Mouse (Mus musculus) CD4-positive, CD25-positive, alpha-beta regulatory T cell, adult 4 months (primary cell): ENCODE results near the gene Rtf1. TPM values are rescaled to one million over a fixed set of nuclear protein-coding genes. Genes with fewer than 3 reads are reported as not detected.

Experiments used
- ATAC-seq: one replicate; pipeline ENCODE4 v1.8.0; 2017
- polyA plus RNA-seq, 2 experiments: library from polyadenylated mRNA; unstranded; fragments of 100-300 nt; shearing (Covaris generic); gene quantifications; one replicate each; pipeline ENCODE4 v1.2.1; 2017

Gene Rtf1
- polyA plus RNA-seq, 2 experiments from 2014 or later: 26.8 to 45.0 TPM

DNA sequence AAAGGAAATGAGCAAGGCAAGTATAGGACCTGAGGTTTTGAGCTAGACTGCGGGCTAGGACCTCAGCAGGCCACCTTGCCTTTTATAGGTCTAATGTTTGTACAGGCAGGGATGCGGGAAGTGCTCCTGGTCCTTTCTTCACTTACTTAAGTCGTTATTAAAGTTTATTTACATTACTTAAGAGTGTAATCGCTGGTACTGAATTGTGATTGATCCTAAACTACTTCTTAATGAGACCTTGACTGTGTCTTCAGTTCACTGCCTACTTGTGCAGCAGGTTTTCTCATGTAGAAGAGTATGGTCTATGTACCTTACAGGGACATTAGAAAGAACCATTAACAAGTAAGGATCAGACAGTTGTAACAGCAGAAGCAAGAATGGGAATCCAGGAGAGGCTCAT lies 55.9 kb downstream of the Rtf1 start:
- ATAC-seq: no peak

DNA sequence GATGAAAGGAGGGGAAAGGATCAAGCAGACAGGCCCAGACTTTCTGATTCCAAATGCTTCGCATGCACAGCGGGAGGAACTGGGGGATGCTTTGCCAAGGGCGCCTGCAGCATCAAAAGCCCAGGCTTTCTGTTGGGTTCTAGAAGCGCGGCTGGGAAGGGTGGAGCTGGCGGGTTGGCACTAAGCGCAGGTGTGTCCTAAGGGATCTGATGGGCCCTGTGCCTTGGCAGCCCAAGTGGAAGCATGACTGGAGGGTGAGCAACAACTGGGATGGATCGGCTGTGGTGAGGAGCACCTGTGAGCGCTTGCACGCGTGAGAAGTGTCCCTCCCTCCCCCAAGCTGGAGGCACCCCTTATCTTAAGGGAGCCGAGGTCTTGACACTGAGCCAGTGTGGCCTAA lies 62.3 kb downstream of the Rtf1 start:
- no peak for ATAC-seq

DNA sequence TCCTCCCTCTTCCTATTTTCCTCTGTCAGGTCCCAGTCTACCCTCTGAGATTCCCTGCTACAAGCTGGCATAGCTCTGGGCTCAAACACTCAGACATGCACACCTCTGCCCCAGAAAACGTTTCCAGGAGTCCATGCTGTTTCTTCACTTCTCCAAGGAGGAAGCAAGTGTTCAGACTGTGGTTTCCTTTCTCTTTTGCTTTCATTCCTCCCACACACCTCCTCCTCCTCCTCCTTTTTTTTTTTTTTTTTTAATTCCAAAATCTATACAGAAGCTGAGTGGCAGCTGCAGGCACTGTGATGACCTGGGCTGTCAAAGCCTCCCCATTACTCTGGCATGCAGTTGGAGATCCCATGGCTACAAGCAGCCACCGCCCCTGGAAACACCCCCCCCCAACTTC lies 65.7 kb downstream of the Rtf1 start:
- ATAC-seq: no peak

DNA sequence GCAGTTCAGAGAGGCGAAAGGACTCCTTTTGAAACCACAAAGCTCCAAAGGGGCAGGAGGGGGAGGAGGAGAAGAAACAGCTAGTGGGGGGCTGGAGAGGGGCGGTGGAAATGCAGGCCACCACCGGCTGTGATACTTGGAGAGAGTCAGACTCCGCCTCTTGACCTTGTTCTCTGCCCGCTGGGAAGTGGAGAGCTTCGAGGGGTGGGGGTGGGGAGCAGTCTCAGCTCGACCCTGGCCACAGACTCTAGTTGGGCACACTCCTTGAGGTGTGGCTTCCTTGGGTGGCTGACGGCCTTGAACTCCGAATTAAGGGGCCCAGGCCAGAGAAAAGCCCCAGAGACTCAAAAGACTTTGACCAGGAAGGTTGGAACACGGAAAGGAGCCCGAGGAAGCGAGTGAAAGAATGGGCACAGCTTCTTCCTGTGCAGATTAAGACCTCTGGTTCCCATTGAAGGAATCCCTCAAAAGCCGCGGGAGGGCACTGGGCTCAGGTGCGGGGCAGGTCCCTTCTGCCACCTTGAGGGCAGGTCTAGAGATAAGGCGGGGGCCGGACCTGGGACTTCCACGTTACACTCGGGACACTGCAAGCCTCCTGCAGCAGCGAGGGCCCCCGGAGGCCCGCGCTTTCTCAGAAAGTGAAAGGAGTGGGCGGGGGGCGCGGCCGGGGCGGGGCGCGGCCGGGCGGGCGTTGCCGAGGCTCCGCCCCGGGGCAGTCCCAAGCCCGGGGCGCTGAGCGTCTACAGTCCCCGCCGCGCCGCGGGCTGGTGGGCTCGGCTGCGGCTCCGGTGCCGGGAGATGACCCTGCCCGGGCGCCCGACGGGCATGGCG lies 66.9 kb downstream of the Rtf1 start, which contains the start of gene Itpka:
Gene Itpka (plus strand): TSS at position 757 of the 831 bp plus-strand sequence.
- ATAC-seq: peak; percentile 74

DNA sequence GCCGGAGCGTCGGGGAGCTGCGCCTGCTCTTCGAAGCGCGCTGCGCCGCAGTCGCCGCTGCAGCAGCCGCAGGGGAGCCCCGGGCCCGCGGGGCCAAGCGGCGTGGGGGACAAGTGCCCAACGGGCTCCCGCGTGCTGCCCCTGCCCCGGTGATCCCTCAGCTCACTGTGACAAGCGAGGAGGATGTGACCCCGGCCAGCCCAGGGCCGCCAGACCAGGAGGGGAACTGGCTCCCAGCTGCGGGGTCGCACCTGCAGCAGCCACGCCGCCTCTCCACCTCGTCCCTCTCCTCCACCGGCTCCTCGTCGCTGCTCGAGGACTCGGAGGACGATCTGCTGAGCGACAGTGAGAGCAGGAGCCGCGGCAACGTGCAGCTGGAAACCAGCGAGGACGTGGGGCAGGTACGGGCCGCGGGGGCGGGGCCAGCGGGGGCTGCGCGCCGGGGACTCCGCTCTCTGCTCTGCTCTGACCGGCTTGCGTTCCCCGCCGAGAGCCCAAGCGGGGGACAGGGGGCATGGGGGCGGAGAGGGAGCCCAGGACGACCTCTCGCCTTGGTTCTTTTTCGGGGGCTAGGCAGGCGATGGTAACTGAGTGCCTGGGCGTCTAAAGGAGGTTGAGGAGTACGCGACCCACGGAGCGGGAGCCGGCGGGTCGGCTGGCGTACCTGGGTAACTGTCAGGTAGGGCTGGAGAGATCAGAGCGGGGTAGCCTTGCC lies 67.8 kb downstream of the Rtf1 start:
- ATAC-seq: peak; percentile 49

DNA sequence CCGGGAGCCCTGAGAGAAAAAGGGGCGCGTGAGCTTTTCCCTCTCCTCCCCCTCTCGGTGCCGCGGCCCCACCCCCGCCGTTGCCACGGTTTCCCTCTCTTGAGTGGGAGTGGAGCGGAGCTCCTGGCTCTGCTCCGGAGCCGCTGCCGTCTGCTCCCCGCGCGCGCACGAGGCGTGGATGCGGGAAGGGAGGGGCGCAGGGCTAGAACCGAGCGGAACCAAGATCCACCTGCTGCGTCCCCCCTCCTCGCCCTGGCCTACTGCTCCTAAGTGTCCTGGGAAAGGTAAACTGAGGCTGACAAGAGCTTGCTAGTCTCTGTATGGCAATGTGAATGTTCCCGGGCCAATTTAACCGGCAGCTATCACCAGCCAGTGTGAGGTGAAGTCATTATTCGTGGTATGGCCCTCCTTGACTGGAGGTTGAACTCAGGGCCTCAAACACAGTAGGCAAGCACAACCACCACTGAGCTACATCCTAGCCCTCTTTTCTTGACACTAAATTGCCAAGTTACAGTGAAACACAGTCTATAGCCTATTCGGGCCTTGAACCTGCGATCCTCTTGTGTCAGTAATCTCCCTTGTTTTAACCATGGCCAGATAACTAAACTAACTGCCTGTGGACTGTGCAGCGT lies 68.4 kb downstream of the Rtf1 start:
- ATAC-seq: no peak

DNA sequence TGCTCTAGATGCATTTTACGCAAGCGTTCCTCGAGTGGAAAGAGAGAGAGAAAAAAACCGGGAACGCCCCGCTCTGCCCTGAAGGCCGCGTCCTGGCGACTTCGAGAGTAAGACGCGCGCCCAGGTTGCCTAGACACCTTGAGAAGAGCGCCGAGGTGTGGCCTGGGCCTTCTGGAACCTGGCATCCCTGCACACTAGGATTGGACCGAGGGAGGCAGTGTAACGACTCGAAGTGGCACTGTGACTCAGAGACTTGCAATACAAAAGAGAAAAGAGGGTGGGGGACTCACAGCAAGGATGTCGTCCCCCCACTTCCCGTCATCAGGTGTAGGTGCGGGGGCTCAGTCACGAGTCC lies 68.9 kb downstream of the Rtf1 start:
- ATAC-seq: peak; percentile 10

DNA sequence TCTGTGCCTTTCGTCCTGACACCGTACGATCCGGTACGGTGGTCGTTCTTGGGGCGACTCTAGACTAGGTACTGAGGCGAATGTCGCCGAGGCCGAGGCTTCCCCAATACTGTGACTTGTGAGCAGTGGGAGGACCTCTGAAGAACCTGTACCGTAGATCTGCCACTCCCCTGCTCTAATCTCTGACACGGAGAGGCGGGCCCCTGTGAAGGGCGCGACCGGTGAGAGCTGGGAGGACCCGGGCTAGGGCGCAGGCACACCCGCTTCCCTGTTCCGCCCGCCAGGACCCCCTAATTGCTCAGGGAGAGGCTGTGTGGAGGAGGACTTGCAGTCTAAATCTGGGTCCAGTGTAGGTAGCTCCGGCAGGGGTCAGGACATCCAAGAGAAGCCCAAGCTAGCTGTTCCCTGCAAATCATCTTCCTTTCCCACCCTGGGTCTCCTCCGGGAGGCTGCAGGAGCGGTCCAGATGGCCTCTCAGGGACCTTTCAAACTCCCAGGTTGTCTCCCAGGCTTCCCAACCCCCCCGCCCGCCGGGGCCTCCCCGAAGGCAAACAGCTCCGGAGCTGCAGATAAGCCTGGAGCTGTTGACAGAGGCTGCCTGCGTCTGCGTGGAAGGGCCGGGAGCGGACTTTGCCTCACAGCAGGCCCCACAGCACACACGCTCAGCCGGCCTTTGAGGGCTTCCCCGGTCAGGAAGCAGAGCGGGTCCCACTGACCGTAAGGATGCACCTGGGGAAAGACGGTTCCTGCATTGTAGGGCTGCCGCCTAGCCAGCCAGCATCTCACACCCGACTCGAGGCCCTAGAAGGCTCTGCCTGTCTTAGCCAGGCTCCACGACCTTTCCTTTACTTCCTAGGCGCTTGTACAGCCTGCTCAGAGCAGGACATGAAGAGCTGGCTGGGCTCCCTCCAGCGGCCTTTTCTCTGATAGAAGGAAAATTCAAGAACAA lies 69.6 kb downstream of the Rtf1 start:
- peak; percentile 23 for ATAC-seq

DNA sequence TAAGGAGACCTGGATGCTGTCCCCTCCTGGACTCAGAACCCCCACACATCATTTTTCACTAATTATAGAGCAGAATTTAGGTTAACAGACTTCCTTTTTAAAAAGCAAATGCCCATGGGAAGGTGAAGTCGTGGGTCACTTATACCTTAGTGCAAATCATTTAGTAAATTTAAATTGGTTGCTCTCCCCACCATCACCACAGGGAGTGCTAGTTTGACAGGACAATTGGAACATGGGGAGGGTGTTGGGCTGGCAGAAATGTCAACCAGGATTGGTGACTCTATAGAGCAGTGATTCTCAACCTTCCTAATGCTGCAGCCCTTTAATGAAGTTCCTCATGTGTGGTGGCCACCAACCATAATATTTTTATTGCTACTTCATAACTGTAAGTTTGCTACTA lies 70.4 kb downstream of the Rtf1 start:
- no peak for ATAC-seq

DNA sequence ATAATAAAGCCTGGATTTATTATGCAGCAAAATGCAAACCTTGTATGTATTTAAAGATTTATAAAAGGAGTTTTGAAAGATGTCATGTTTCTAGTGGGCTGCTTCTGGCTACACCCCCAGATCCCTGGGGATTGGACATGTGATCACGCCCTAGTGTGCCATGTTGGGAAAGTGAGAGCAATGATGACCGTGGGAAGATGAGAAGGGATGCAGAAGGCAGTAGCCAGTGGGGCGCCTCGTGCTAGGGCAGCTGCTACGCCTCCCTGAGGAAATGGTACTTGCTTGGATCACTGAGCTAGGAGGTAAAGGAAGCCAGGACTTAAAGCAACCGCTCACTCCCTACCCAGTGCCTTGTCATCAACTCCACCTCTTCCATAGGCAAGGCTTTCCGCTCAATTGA lies 72.7 kb downstream of the Rtf1 start:
- no peak for ATAC-seq

DNA sequence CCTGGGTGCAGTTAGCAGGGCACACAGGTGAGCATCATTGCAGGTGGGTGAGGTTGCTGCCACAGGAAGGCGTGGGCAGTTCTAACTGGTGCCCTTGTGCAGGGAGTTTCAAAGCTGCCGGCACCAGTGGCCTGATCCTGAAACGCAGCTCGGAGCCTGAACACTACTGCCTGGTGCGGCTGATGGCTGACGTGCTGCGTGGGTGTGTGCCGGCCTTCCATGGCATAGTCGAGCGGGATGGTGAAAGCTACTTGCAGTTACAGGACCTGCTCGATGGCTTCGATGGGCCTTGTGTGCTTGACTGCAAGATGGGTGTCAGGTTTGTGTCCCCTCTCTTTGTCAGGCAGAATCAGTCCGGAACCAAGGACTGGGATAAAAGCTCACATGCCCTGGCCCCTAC lies 74.4 kb downstream of the Rtf1 start:
- ATAC-seq: no peak

DNA sequence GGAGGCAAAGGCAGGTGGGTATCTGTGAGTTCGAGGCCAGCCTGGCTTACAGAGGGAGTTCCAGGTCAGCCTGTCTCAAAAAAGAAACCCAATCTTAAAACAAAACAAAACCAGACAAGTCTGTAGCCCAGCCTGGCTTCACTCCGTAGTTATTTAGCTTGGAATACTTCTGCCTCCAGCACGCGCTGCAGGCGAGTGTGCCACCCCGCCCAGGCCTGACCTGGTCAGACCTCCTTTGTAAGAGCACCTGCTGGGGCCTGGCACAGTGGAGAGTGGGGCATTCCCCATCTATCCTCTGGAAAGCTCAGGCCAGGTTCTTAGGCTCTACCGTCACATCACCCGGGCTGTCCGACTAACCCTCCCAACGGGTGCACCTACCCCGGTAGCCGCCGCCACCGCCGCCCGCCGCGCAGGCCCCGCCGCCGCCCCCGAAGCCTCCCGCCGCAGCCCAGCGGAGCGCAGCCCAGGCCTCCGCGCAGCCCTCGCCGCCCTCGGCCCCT lies 82.8 kb downstream of the Rtf1 start:
- no peak for ATAC-seq

DNA sequence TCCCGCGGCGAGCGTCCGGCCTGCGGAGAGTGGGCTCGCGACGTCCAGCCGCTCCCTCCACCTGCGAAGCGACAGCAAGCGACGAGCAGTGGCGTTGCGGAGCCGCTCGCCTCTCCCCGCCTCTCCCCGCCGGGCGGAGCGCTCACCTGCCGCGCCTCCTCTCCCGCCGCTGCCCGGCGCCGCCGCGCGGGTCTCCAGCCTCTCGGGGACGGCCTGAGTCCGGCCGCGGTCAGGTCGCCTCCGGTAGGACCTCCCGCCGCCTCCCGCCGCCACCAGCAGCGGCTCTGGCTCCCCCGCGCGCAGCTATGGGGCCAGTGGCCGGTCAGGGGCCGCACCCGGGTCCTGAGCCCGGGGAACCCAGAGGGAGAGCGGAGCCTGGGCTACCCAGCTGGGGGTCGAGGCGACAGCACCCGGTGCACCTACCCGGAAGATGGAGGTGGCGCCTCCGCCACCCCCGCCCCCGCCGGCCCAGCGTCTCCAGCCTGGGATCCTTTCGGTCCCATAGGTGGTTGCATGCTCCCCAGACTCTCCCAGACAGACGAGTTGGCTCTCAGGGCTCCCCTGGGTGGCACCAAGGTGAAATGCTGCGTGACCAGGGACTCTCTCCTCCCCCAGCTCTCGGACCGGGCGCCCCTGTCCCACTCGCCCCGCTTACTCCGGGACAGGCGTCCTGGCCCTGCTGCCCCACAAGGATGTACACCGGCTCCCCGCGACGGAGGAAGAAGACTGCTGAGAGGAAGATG lies 83.4 kb downstream of the Rtf1 start:
- peak; percentile 39 for ATAC-seq

DNA sequence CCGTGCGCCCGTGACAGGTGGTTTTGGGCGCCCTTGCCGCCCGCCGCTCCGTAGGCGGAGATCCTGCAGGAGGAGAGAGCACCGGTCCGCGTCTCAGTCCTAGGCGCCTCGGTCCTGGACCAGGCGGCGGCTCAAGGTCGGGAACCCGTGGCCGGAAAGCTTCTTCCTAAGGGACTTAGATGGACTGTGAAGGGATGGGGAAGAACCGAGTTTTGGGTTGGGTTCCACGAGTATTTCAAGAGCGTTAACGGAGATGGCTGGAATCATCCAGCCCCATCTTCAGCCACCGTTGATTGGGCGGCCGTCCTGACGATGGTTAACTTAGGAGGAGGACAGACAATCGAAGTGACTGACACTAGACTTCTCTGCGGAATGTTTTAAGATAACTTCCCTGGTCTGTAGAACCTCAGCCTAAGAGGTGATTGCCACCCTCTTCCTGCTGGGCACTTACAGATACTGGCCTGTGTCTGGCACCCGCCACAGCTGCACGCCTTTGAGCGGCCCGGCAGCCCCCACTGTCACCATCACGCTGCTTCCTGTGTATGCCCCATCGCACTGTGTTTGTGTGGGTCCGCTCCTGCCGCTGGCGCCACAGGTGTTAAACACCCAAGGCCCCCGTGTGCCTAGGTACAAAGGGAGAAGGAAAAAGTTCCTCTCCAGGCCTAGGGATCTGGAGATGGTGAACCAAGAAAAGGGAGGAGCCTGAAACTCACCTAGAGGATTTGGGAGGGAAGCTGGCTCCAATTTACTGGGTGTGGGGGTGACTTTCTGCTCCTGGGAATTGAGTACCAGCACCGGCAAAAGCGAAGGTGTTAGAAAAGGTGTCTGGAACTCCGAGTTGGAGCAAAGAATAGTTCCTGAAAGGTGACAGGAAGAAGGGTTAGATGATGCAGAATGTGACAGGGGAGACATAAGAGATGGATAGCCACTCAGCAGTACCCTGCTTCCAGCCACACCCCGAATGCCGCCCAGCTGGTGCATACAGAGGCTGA lies 84.3 kb downstream of the Rtf1 start:
- ATAC-seq: peak; percentile 43

DNA sequence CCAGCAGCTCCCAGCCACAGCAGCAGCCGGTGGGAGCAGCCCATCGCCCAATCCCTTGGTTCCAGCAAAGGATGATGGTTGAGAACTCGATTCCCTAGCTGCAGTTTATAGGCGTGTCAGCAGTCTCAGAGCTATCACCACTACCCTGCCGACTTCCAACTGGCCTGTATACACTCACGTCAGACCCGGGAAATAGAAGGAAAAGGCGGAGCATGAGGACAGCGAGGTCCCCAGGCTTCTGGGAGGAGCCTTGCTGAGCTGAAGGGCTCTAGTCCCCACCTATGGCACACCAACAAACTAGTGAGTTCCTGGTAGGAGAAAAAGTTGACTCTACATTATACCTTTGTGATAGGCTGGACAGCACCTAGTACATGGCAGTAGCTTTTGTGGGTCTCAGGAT lies 85.4 kb downstream of the Rtf1 start, which contains the start of gene Ltk:
Gene Ltk (minus strand): TSS at position 181 of the 400 bp plus-strand sequence.
- no peak for ATAC-seq

DNA sequence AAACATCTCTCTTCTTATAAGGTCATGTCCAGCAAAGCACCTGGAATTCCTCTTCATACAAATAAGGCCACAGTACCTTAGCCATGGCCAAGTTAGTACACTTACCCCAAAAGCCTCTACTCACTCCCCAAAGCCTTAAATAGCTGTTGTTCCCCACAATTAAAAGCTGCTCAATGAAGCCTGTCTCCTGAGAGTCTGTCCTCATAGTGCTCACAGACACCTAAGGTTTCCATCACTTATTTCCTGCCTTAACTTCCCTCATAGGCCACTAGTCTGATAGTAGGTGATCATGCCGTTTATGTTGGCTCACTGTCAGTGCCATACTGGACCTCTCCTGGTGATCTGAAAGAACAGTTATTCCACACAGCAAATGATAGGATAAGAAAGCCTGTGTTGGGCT lies 87.4 kb downstream of the Rtf1 start:
- no peak for ATAC-seq

DNA sequence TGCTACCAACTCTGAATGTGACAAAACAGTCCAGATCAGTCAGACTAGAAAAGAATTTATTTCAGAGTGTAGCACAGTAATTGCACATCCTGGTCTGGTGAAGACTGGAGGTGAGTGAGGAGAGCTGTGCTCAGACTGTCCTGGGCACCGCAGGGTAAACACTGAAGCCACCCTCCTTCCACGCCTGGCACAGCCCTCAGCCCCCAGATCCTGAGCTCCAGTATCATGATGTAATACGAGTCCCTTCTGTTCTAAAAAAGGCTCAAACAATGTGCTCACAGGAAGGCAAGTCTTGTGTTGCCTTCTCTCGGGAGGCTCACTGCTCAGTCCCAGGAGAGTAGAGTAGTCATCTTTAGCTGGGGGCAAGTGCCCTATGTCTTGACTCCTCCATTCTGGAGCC lies 89.1 kb downstream of the Rtf1 start:
- no peak for ATAC-seq

DNA sequence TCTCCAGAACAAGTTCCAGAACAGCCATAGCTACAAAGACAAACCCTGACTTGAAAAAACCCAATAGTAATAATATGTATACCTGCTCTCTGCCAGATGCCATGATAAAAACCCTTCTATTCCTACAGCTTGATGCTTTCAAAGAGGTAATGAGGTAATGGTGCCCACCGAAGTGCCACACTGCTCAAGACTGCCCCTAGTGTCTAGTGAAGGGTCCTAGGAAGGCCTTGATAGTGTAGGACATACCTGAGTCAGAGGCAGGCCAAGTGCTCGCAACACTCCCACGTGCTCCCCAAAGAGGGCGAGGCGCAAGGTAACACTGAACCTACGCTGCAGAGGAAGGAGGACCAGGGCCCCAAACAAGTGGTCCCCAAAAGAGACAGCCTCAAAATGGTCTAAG lies 92.4 kb downstream of the Rtf1 start:
- no peak for ATAC-seq
